Mouse (Mus musculus): ENCODE data around the gene Nudt16l1. TPM values are rescaled to one million over a fixed set of nuclear protein-coding genes. Genes with fewer than 3 reads are reported as not detected.

Nudt16l1 gene
- total RNA-seq, 2 experiments from 2014 or later, result 10.5 to 13.7 TPM

- intact Hi-C loops (cut with DNase I), result no loop called here
- no peak for DNase-seq
- no peak overlapping the region for H3K27ac ChIP-seq
- no peak for TF ChIP-seq CTCF (IDR thresholded peaks at IDR 0.05)
- H3K4me3 ChIP-seq, result no peak overlapping the region
Observed at GRCm38 (mm10) chr16:4943431-4943830, 4.9 kb downstream of the Nudt16l1 start.

- H3K27ac ChIP-seq, result no peak overlapping the region
- DNase-seq, result no peak
- H3K4me3 ChIP-seq, result no peak overlapping the region
- TF ChIP-seq CTCF (IDR thresholded peaks at IDR 0.05), result no peak
- intact Hi-C loops (cut with DNase I), result no loop called here
Observed at GRCm38 (mm10) chr16:4945415-4945814, 6.9 kb downstream of the Nudt16l1 start.

GRCm38 (mm10) chr16:4946155-4946554, 7.6 kb downstream of the Nudt16l1 start:
- DNase-seq, result no peak
- intact Hi-C loops (cut with DNase I), result no loop called here
- TF ChIP-seq CTCF (IDR thresholded peaks at IDR 0.05), result no peak
- Histone ChIP-seq H3K27ac (no peak overlapping the region), H3K4me3 (no peak overlapping the region)

GRCm38 (mm10) chr16:4947378-4947777, 8.8 kb downstream of the Nudt16l1 start:
- intact Hi-C loops (cut with DNase I), result no loop called here
- TF ChIP-seq CTCF (IDR thresholded peaks at IDR 0.05), result no peak
- Histone ChIP-seq H3K27ac (no peak overlapping the region), H3K4me3 (no peak overlapping the region)
- no peak for DNase-seq

- TF ChIP-seq CTCF (IDR thresholded peaks at IDR 0.05), result no peak
- intact Hi-C loops (cut with DNase I), result no loop called here
Observed at GRCm38 (mm10) chr16:4956609-4957008, 18.0 kb downstream of the Nudt16l1 start.

GRCm38 (mm10) chr16:4957446-4957845, 18.9 kb downstream of the Nudt16l1 start:
- intact Hi-C loops (cut with DNase I), result no loop called here
- Histone ChIP-seq H3K27ac (no peak overlapping the region), H3K4me3 (no peak overlapping the region)
- TF ChIP-seq CTCF (IDR thresholded peaks at IDR 0.05), result no peak
- no peak for DNase-seq

More at GRCm38 (mm10) chr16:4956609-4957008, 18.0 kb downstream of the Nudt16l1 start:
- no peak for DNase-seq
- H3K27ac ChIP-seq, result no peak overlapping the region
- no peak overlapping the region for H3K4me3 ChIP-seq

GRCm38 (mm10) chr16:4960260-4960659, 21.7 kb downstream of the Nudt16l1 start:
- H3K27ac ChIP-seq, result 0 out of 2 replicates have a peak overlapping the region, but pooled peaks have one; percentile 3
- intact Hi-C loops (cut with DNase I), result no loop called here
- peak; percentile 44 for DNase-seq
- H3K4me3 ChIP-seq, result no peak overlapping the region
- TF ChIP-seq CTCF (IDR thresholded peaks at IDR 0.05), result no peak

- intact Hi-C loops (cut with DNase I), result no loop called here
- no peak for TF ChIP-seq CTCF (IDR thresholded peaks at IDR 0.05)
- Histone ChIP-seq H3K4me3 (peak overlapping the region; percentile 99), H3K27ac (peak overlapping the region; percentile 94)
- no peak for DNase-seq
Observed at GRCm38 (mm10) chr16:4963346-4963745, 24.8 kb downstream of the Nudt16l1 start.

- intact Hi-C loops (cut with DNase I), result no loop called here
- TF ChIP-seq CTCF (IDR thresholded peaks at IDR 0.05), result no peak
- Histone ChIP-seq H3K27ac (peak within 1 kb of the TSS; percentile 94), H3K4me3 (peak within 1 kb of the TSS; percentile 99)
- peak; percentile 98 for DNase-seq
Observed at GRCm38 (mm10) chr16:4963797-4964709, 25.5 kb downstream of the Nudt16l1 start, which contains the start of gene Anks3. Gene Anks3 (minus strand): TSS chr16:4964205.

GRCm38 (mm10) chr16:4964731-4965391, 26.3 kb downstream of the Nudt16l1 start:
- TF ChIP-seq CTCF (IDR thresholded peaks at IDR 0.05), result no peak
- peak overlapping the region; percentile 99 for H3K4me3 ChIP-seq
- no peak for DNase-seq
- peak overlapping the region; percentile 94 for H3K27ac ChIP-seq
- intact Hi-C loops (cut with DNase I), result loop anchor here (5.0 kb wide), 1 partner anchor 47 kb away; the partner anchor contains the start of gene Rogdi

- Histone ChIP-seq H3K27ac (peak overlapping the region; percentile 94), H3K4me3 (peak overlapping the region; percentile 99)
- no peak for TF ChIP-seq CTCF (IDR thresholded peaks at IDR 0.05)
- intact Hi-C loops (cut with DNase I), result loop anchor here (5.0 kb wide), 1 partner anchor 47 kb away; the partner anchor contains the start of gene Rogdi
- no peak for DNase-seq
Observed at GRCm38 (mm10) chr16:4965392-4966129, 27.0 kb downstream of the Nudt16l1 start.

- no peak for DNase-seq
- TF ChIP-seq CTCF (IDR thresholded peaks at IDR 0.05), result no peak
- Histone ChIP-seq H3K27ac (no peak overlapping the region), H3K4me3 (no peak overlapping the region)
- intact Hi-C loops (cut with DNase I), result loop anchor here (5.0 kb wide), 1 partner anchor 44 kb away; the partner anchor contains the start of gene Rogdi
Observed at GRCm38 (mm10) chr16:4968426-4968825, 29.9 kb downstream of the Nudt16l1 start.

All from gastrocnemius, adult 2 months (tissue).